Mouse (Mus musculus): ENCODE results near the gene Znrd1. TPM values are rescaled to one million over a fixed set of nuclear protein-coding genes. Genes with fewer than 3 reads are reported as not detected.

The Znrd1 gene
- polyA plus RNA-seq, 1 experiment from 2014 or later: 95.3 TPM

DNA sequence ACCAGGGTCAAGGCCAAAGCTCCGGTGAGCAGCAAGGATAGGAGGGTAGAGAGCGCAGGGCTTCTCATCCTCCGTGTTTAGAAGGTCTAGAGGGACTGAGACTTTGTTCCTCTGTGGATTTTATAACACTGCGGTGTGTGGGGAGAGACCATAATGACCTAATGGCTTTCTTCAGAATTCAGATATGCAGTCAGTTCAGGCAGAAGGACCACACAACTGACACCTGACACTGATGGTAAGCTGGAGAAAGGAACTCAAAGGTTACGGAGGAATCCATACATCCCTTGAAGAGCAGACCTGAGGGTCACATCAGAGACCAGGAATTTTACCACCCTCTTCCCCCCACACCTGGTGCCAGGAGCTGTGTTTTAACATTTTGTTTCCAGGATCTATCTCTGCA, 31.1 kb upstream of the Znrd1 start, which contains the start of gene H2-M5:
H2-M5 (minus strand) TSS at position 101 of the 400 bp plus-strand sequence.
- no peak for ATAC-seq
- no peaks in the 10 kb centered on the region for H3K9me3 ChIP-seq (replicated peaks)
- no peak within 1 kb of the TSS for H3K9ac ChIP-seq

DNA sequence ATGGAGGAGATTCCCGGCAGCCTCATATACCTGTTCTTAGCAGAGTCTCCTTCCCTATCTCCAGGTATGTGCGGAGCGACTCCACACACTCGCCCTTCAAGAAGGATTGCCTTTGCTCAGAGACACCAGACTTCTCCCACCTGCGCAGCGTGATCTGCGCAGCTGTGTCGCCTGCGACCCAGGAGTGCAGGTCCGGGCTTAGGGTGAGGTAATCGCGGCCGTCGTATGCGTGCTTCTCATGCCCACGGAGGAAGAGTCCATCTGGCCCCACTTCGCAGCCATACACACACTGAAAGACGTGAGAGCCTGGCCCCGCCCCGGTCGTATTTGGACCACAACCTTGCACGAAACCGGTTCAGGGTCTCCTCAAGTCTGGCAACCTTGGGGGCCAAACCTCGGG, 30.1 kb upstream of the Znrd1 start:
- Histone ChIP-seq H3K4me3 (no peak overlapping the region), H3K36me3 (ENCODE audit: poor library complexity, severe bottlenecking) (no peaks in the 10 kb centered on the region), H3K4me1 (no peaks in the 10 kb centered on the region), H3K4me2 (peak overlapping the region; percentile 28), H3K27ac (no peak overlapping the region), H3K9me3 (replicated peaks) (no peaks in the 10 kb centered on the region), H3K9ac (no peak overlapping the region), H3K27me3 (peaks cover 29% of the 10 kb centered on the region)
- ATAC-seq: no peak
- 6% methylated on average over 24 of the region's 24 CpGs for WGBS

More for the DNA sequence above, 31.1 kb upstream of the Znrd1 start, which contains the start of gene H2-M5:
- Histone ChIP-seq H3K4me1 (no peaks in the 10 kb centered on the region), H3K4me2 (peak within 1 kb of the TSS; percentile 28), H3K36me3 (ENCODE audit: poor library complexity, severe bottlenecking) (no peaks in the 10 kb centered on the region), H3K27ac (no peak within 1 kb of the TSS), H3K27me3 (peaks cover 29% of the 10 kb centered on the region), H3K4me3 (no peak within 1 kb of the TSS)
- WGBS: 23% methylated on average over 5 of the region's 5 CpGs

DNA sequence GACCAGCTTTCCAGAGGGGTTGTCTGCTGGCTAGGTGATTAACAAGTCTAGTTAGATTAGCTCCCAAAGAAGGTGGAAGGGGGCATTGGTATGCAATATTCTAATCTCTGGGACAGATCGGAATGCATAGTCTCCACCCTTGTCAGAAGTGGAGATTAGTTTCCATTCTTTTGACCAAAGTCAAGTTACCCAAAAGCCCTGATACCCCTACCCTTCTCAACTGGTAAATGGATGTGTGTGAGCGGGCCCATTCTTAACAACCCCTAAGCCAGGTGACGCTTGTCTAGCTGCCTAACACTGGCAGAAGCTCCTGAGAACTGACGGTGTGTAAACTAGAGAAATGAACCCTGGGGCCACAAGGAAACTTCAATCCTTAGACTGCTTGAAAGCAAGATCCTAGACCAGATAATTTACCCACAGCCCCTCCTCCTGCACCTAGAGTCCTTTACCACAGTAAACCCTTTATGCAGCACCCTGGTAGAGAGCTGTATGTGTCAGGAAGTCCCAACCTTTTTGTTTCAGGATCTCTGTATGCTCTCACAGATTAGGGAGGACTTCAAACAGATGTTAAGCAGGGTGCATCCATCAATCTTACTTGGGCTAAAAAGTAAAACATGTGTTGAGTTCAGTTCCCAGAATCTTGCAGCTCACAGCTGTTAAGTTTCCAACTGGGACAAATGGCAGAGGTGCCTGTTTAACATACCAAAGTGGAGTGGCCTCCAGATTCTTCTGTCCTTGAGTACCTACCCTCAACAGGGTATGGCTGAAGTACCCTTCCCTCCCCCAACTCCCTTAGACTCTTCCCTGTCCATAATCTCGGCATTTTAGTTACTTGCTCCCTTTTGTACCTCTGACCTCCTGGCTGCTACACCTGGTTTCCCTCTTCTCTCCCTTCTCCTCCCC, 24.1 kb upstream of the Znrd1 start:
- no peak for ATAC-seq

DNA sequence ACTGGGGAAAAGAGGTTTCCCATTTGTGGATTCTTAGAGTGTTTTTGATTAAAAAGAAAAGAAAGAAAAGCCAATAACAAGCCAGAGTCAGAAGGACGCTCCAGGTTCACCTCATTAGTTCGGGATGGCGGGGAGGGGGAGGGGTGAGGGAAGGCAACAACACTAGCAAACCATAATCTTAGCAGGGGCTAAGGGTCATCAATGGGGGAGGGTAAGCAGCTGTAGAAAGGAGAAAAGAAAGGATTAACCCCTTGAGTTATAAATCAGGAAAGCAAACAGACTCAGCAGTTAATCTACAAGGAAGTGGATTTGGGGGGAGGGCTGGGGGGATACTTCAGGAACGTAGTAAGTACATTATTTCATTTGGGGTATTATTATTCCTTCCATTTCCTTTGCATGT, 23.5 kb upstream of the Znrd1 start:
- no peaks in the 10 kb centered on the region for H3K36me3 ChIP-seq (ENCODE audit: poor library complexity, severe bottlenecking)
- H3K4me1 ChIP-seq: no peaks in the 10 kb centered on the region
- H3K9me3 ChIP-seq (replicated peaks): no peaks in the 10 kb centered on the region
- no peak for ATAC-seq
- no peak overlapping the region for H3K4me2 ChIP-seq
- WGBS: 2% methylated on average over 4 of the region's 4 CpGs
- H3K9ac ChIP-seq: no peak overlapping the region
- no peak overlapping the region for H3K27ac ChIP-seq
- H3K4me3 ChIP-seq: no peak overlapping the region
- H3K27me3 ChIP-seq: peaks cover 12% of the 10 kb centered on the region; the same call in 1 of the 2 replicates

More for the DNA sequence above, 24.1 kb upstream of the Znrd1 start:
- Histone ChIP-seq H3K9me3 (replicated peaks) (no peaks in the 10 kb centered on the region), H3K36me3 (ENCODE audit: poor library complexity, severe bottlenecking) (no peaks in the 10 kb centered on the region), H3K4me3 (no peak overlapping the region), H3K4me1 (no peaks in the 10 kb centered on the region), H3K4me2 (no peak overlapping the region), H3K27ac (no peak overlapping the region), H3K27me3 (peaks cover 16% of the 10 kb centered on the region), H3K9ac (no peak overlapping the region)
- WGBS: 34% methylated on average over 5 of the region's 5 CpGs

DNA sequence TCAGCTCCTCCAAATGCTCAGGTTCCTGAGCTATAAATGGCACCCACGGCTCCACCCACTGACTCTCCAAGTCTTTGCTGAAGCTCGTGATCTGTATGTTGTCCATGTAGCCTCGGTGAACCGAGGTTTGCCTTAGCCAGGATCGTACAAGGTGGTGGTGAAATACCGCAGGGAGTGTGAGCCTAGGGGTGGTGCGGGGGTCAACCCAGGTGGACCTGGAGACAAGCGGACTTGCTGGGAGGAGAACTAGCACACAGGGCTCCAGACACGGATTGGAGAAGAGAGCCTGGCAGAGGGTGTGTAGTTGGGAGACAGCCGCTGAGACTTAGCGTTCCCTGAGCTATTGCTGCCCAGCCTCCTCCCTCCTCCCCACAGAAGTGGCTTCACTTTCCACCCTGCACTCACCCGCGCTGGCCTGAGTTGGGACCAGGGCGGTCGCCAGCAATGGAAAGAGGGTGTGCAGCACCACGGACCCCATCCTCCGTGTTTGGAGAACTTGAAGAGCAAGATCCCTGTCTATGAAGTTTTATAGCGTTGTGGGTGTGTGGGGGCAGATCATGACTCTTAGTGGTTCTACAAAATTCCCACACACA, 23.0 kb upstream of the Znrd1 start, which contains the start of gene 2410137M14Rik:
2410137M14Rik (minus strand) TSS at position 17 of the 593 bp plus-strand sequence.
- H3K4me2 ChIP-seq: no peak within 1 kb of the TSS
- H3K9me3 ChIP-seq (replicated peaks): no peaks in the 10 kb centered on the region
- H3K4me1 ChIP-seq: no peaks in the 10 kb centered on the region
- ATAC-seq: no peak
- H3K27ac ChIP-seq: no peak within 1 kb of the TSS
- H3K4me3 ChIP-seq: no peak within 1 kb of the TSS
- 15% methylated on average over 18 of the region's 18 CpGs for WGBS
- H3K36me3 ChIP-seq (ENCODE audit: poor library complexity, severe bottlenecking): no peaks in the 10 kb centered on the region
- peaks cover 12% of the 10 kb centered on the region; the same call in 1 of the 2 replicates for H3K27me3 ChIP-seq
- no peak within 1 kb of the TSS for H3K9ac ChIP-seq

DNA sequence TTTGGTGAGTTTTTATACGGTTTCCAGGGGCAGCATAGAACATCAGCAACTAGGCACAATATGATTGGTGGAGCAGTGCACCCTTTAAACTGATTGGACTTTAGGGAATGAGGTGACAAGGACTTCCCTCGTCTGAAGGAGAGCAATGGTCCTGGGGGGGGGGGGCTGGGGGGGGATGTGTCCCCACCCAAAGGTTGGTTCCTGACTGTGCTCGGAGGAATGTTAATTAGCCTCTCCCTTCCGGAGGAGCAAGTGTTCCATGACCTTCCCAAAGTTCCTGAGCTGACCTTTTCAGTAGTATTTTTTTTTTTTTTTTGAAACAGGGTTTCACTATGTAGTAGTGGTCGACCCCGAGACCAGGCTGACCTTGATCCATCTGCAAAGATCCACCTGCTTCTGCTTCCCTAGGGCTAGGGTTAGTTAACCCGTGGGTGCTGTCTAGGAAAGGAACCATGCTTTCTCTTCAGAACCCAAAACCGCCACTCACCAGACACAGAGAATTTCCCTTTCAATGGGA, 15.0 kb upstream of the Znrd1 start:
- Histone ChIP-seq H3K36me3 (ENCODE audit: poor library complexity, severe bottlenecking) (no peaks in the 10 kb centered on the region), H3K27ac (no peak overlapping the region), H3K27me3 (no peaks in the 10 kb centered on the region), H3K4me3 (no peak overlapping the region), H3K9me3 (replicated peaks) (no peaks in the 10 kb centered on the region), H3K9ac (no peak overlapping the region), H3K4me1 (no peaks in the 10 kb centered on the region), H3K4me2 (no peak overlapping the region)
- 76% methylated on average over 8 of the region's 8 CpGs for WGBS
- ATAC-seq: no peak

DNA sequence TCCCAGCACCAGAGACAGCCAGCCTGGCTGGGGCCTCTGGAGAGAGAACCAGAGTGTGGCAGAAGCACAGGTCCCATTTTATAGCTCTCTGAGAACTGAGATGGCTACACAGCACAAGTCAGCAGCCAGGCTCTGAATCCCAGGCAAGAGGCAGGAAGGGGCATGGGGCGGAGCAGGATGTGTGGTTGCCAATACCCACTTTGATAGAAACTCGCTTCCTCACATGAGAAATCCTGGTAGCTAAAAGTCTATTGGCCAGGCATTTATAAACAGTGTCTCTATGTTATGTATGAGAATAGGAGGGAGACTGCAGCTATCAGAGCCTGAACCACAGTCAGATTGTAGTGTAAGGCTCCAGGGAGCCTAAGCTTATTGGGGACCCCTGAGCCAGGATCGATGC, 14.4 kb upstream of the Znrd1 start:
- WGBS: 89% methylated on average over 3 of the region's 3 CpGs
- H3K9ac ChIP-seq: no peak overlapping the region
- H3K36me3 ChIP-seq (ENCODE audit: poor library complexity, severe bottlenecking): no peaks in the 10 kb centered on the region
- no peaks in the 10 kb centered on the region for H3K27me3 ChIP-seq
- no peak overlapping the region for H3K4me3 ChIP-seq
- ATAC-seq: no peak
- no peaks in the 10 kb centered on the region for H3K9me3 ChIP-seq (replicated peaks)
- no peak overlapping the region for H3K4me2 ChIP-seq
- no peak overlapping the region for H3K27ac ChIP-seq
- no peaks in the 10 kb centered on the region for H3K4me1 ChIP-seq

DNA sequence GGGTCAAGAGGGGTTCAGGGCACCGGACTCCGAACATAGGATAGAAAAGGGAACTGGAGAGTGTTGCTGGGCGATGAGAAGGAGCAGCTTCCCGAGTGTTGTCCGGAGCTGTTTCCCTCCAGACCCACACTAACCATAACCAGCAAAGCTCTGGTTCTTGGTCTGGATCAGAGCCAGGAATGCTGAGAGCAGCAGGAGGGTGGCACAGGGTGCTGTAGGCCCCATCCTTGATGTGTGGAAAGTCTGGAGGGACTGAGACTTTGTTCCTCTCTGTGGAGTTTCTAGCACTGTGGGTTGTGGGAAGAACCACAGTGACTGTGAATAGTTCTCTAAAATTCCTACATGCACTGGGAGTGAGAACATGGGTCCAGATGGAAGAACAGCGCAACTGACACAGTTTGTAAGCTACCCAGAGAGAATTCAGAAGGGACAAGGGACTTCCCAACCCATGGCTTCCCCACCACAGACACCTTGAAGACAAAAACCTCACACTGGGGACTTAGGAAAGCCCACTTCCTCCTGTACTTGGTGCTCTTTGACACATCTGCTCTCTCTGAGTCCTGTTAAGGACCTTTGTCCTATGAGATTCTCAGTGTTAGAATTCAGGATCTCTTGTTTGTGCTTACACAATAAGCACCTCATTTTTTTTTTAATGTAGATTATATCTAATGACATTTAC, 13.0 kb upstream of the Znrd1 start:
- no peaks in the 10 kb centered on the region for H3K27me3 ChIP-seq
- H3K4me1 ChIP-seq: no peaks in the 10 kb centered on the region
- H3K9me3 ChIP-seq (replicated peaks): no peaks in the 10 kb centered on the region
- no peak overlapping the region for H3K9ac ChIP-seq
- H3K4me2 ChIP-seq: no peak overlapping the region
- H3K4me3 ChIP-seq: no peak overlapping the region
- ATAC-seq: no peak
- no peak overlapping the region for H3K27ac ChIP-seq
- H3K36me3 ChIP-seq (ENCODE audit: poor library complexity, severe bottlenecking): no peaks in the 10 kb centered on the region
- WGBS: 86% methylated on average over 6 of the region's 6 CpGs

DNA sequence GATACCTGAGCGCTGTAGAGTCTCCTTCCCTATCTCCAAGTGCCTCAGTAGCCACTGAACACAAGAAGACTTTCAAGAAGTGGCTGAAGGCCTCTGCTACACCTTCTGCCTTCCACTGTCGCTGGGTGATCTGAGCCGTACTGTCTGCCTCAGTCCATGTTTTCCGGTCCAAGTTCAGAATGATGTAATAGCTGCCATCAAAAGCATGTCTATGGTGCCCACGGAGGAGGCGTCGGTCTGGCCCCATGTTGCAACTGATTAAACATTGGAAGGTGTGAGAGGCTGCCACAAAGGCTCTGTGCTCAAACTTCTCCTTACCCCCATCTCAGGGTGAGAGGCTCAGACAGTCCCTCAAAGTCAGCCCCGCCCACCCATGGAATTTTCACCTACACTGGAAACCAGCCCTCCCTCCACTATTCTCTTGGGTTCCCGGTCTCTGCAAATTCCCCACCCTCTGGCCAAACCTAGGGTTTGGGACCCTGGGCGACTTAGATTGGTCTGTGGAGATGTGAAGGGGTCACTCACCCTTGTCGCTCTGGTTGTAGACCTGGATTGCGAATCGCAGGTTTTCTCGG, 12.0 kb upstream of the Znrd1 start:
- Histone ChIP-seq H3K27me3 (no peaks in the 10 kb centered on the region), H3K27ac (no peak overlapping the region), H3K9ac (no peak overlapping the region), H3K4me3 (no peak overlapping the region), H3K4me1 (no peaks in the 10 kb centered on the region), H3K4me2 (no peak overlapping the region), H3K9me3 (replicated peaks) (no peaks in the 10 kb centered on the region), H3K36me3 (ENCODE audit: poor library complexity, severe bottlenecking) (no peaks in the 10 kb centered on the region)
- 87% methylated on average over 14 of the region's 14 CpGs for WGBS
- ATAC-seq: no peak

DNA sequence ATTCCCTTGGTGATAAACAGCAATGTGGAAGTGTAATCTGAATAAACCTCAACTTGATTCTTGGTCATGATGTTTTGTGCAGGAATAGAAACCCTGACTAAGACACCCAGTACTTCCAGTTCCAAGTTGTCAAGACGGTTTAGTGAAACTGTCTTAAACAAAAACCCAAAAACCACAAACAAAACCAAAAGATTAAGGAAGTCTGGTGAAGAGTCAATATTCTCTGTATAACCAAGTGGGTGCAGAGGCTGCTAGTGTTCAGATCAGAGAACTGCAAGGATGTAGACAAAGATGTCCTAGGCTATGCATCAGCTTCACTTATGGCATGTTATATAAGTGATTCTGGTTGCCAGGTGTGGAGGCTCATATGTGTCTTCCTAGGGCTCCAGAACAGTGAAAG, 8.5 kb upstream of the Znrd1 start:
- H3K4me2 ChIP-seq: no peak overlapping the region
- H3K9me3 ChIP-seq (replicated peaks): no peaks in the 10 kb centered on the region
- H3K36me3 ChIP-seq (ENCODE audit: poor library complexity, severe bottlenecking): no peaks in the 10 kb centered on the region
- H3K4me1 ChIP-seq: no peaks in the 10 kb centered on the region
- 84% methylated on average over 1 of the region's 1 CpGs for WGBS
- H3K27me3 ChIP-seq: no peaks in the 10 kb centered on the region
- H3K9ac ChIP-seq: no peak overlapping the region
- ATAC-seq: no peak
- no peak overlapping the region for H3K27ac ChIP-seq
- no peak overlapping the region for H3K4me3 ChIP-seq

DNA sequence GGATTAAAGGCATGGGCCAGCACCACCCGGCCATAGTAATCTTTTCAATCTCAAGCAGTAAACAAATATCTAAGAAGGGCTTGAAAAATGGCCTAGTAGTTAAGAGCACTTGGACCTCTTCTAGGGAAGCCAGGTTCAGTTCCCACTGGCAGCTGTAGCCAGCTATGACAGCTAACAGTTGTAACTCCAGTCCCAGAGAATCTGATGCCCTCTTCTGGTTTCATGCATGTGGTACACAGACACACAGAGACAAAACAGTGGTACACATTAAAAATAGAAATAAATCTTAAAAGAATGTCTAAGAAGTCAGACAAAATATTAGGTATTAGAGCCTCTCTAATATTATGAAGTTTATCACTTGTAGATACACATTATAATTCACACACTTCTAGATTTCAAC, 2.8 kb upstream of the Znrd1 start:
- 76% methylated on average over 1 of the region's 1 CpGs for WGBS
- Histone ChIP-seq H3K27me3 (no peaks in the 10 kb centered on the region), H3K4me3 (no peak overlapping the region), H3K27ac (no peak overlapping the region), H3K9me3 (replicated peaks) (no peaks in the 10 kb centered on the region), H3K4me2 (no peak overlapping the region), H3K4me1 (peaks cover 23% of the 10 kb centered on the region), H3K36me3 (ENCODE audit: poor library complexity, severe bottlenecking) (peaks cover 5% of the 10 kb centered on the region; the same call in 1 of the 2 replicates), H3K9ac (no peak overlapping the region)
- no peak for ATAC-seq

Measured in forebrain, embryonic 13.5 days (tissue).